Mouse (Mus musculus): Measurements from ENCODE around the gene Tubb4a. TPM values are rescaled to one million over a fixed set of nuclear protein-coding genes. Genes with fewer than 3 reads are reported as not detected.

Tubb4a gene
- polyA plus RNA-seq, 1 experiment from 2014 or later = 17.5 TPM

DNA sequence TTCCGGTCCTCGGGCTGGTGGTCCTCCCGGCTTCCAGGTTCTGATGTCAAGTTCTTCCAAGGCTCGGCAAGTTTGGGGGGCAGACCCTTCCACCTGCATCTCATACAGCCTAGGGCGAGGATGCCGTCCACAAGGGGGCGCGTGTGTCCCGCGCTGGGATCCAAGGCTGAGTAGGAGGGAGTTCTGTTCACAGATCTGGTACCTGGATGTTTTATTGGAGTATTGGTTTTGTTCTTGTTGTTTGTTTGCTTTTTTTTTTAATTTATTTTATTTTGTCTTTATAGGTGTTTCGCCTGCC is 9.0 kb upstream of the Tubb4a start:
- Histone ChIP-seq H3K4me3 (peak overlapping the region; percentile 26), H3K9ac (no peak overlapping the region; the same call in 1 of the 2 replicates), H3K27me3 (peaks cover 11% of the 10 kb centered on the region), H3K4me2 (replicated peaks) (peak overlapping the region; percentile 56), H3K36me3 (no peaks in the 10 kb centered on the region), H3K9me3 (no peaks in the 10 kb centered on the region), H3K27ac (no peak overlapping the region), H3K4me1 (peaks cover 9% of the 10 kb centered on the region; the same call in 1 of the 2 replicates)
- WGBS = under 1% methylated on average over 11 of the region's 11 CpGs
- ATAC-seq (ENCODE audit: low FRiP score, low read depth) = peak; percentile 83

DNA sequence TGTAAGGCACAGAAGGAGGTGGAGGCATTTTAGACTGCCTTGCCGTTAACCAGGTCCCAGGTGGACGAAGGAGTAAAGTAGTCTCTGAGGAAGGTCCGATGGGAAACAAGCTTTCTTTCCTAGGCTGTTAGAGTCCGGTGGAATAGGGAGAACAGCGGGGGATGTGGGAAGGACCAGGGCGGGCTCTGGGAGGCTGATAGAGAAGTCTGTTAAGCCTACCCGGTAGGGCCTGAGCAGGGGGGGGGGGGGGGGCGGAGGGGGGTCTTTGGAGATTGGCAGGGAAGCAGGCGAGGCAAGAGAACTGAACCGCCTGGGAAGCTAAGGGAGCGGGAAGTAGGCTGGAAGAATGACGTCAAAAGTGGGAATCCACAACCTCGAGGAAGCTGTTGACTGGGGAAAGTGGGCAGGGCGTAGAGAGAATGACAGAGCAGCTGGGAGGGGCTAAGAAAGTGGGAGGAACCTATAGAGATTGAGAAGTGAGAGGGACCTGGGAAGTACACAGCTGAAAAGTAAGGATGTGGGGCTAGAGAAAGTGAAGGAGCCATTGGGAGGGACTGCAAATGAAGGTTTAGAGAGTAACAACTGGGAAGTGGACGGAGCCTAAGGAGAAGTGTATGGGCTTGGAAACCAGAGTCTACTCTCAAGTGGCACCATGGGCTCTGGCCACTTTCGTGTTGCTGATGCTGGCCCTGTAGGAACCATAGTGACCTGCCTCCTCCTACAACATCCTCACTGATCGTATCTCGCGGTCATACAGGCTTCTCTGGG is 8.5 kb upstream of the Tubb4a start:
- peaks cover 11% of the 10 kb centered on the region for H3K27me3 ChIP-seq
- H3K4me1 ChIP-seq = peaks cover 9% of the 10 kb centered on the region; the same call in 1 of the 2 replicates
- no peaks in the 10 kb centered on the region for H3K36me3 ChIP-seq
- H3K9me3 ChIP-seq = no peaks in the 10 kb centered on the region
- ATAC-seq (ENCODE audit: low FRiP score, low read depth) = peak; percentile 90
- H3K9ac ChIP-seq = no peak overlapping the region; the same call in 1 of the 2 replicates
- WGBS = under 1% methylated on average over 17 of the region's 19 CpGs
- peak overlapping the region; percentile 56 for H3K4me2 ChIP-seq (replicated peaks)
- H3K27ac ChIP-seq = no peak overlapping the region
- H3K4me3 ChIP-seq = peak overlapping the region; percentile 26

DNA sequence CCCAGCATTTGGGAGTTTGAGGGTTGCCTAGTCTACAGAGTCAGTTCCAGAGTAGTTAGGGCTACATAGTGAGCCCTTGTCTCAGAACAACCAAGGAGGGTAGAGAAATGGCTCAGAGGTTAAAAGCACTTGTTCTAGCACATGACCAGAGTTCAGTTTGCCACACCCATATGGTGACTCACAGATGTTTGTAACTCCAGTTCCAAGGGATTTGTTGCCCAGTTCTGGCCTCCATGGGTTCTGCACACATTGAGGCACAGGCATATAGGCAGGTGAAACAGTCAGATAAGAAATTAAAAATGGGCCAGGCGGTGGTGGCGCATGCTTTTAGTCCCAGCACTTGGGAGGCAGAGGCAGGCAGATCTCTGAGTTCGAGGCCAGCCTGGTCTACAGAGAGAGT is 6.6 kb upstream of the Tubb4a start:
- no peaks in the 10 kb centered on the region for H3K36me3 ChIP-seq
- no peak overlapping the region for H3K4me2 ChIP-seq (replicated peaks)
- no peak overlapping the region for H3K4me3 ChIP-seq
- ATAC-seq (ENCODE audit: low FRiP score, low read depth) = no peak
- peaks cover 26% of the 10 kb centered on the region for H3K27me3 ChIP-seq
- peaks cover 9% of the 10 kb centered on the region; the same call in 1 of the 2 replicates for H3K4me1 ChIP-seq
- no peaks in the 10 kb centered on the region for H3K9me3 ChIP-seq
- H3K27ac ChIP-seq = no peak overlapping the region
- no peak overlapping the region for H3K9ac ChIP-seq
- WGBS = 92% methylated on average over 3 of the region's 3 CpGs

DNA sequence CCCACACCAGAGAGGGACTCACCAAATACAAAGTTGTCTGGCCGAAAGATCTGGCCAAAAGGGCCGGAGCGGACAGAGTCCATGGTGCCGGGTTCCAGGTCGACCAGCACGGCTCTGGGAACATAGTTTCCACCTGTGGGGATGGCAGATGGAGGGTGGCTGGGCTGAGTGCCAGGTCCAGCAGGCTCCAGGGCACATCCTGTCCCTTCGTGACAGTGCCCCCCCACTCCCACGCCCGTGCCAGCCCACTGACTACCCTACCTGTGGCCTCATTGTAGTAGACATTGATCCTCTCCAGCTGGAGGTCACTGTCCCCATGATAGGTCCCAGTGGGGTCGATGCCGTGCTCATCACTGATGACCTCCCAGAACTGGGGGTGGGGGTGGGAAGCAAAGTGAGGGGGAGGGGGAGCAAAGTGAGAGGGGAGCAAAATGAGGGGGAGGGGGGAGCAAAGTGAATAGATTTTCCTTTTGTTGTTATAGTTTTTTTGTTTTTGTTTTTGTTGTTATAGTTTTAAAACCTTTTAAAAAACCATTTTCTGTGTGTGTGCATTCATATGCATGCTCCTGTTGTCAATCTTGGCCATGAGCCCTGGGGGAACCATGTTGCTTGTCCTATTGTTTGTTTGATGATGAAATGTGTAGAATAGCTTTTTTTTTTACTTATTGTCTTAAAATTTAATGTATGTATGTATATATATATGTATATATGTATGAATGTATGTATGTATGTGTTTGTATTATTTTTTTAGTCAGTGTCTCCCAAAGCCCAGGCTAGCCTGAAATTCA is 1.4 kb downstream of the Tubb4a start:
- no peaks in the 10 kb centered on the region for H3K36me3 ChIP-seq
- no peak overlapping the region for H3K27ac ChIP-seq
- 88% methylated on average over 11 of the region's 11 CpGs for WGBS
- no peak overlapping the region for H3K4me3 ChIP-seq
- ATAC-seq (ENCODE audit: low FRiP score, low read depth) = no peak
- H3K9me3 ChIP-seq = no peaks in the 10 kb centered on the region
- peaks cover 50% of the 10 kb centered on the region for H3K27me3 ChIP-seq
- H3K9ac ChIP-seq = no peak overlapping the region
- H3K4me1 ChIP-seq = peaks cover 6% of the 10 kb centered on the region
- H3K4me2 ChIP-seq (replicated peaks) = no peak overlapping the region

DNA sequence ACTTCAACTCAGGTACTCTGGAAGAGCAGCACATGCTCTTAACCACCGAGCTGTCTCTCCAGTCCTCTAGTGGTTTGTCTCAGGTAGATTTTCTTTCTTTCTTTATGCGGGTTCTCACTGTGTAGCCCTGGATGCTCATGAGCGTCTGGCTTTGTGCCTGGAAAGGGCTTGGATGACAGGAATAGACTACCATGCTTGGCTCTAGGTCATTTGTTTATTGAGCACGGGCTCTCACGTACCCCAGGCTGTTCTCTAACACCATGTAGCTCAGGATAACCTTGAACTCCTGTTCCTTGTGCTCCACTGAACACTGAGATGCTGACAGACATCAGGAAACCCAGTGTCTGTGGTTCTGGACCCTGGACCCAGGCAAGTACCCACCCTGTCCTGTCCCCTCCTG is 5.1 kb downstream of the Tubb4a start:
- Histone ChIP-seq H3K4me2 (replicated peaks) (no peak overlapping the region), H3K9ac (no peak overlapping the region), H3K9me3 (no peaks in the 10 kb centered on the region), H3K4me1 (peaks cover 14% of the 10 kb centered on the region), H3K27ac (no peak overlapping the region), H3K36me3 (no peaks in the 10 kb centered on the region), H3K27me3 (peaks cover 17% of the 10 kb centered on the region), H3K4me3 (no peak overlapping the region)
- no peak for ATAC-seq (ENCODE audit: low FRiP score, low read depth)
- WGBS = 86% methylated on average over 5 of the region's 5 CpGs

GRCm38 (mm10) chr17:57081234-57081842 is 6.2 kb downstream of the Tubb4a start:
- WGBS = 91% methylated on average over 31 of the region's 31 CpGs
- Histone ChIP-seq H3K4me2 (replicated peaks) (no peak overlapping the region), H3K27me3 (peaks cover 7% of the 10 kb centered on the region), H3K4me1 (peaks cover 7% of the 10 kb centered on the region; the same call in 1 of the 2 replicates), H3K36me3 (no peaks in the 10 kb centered on the region), H3K4me3 (no peak overlapping the region), H3K27ac (no peak overlapping the region), H3K9me3 (no peaks in the 10 kb centered on the region), H3K9ac (no peak overlapping the region)
- ATAC-seq (ENCODE audit: low FRiP score, low read depth) = no peak

DNA sequence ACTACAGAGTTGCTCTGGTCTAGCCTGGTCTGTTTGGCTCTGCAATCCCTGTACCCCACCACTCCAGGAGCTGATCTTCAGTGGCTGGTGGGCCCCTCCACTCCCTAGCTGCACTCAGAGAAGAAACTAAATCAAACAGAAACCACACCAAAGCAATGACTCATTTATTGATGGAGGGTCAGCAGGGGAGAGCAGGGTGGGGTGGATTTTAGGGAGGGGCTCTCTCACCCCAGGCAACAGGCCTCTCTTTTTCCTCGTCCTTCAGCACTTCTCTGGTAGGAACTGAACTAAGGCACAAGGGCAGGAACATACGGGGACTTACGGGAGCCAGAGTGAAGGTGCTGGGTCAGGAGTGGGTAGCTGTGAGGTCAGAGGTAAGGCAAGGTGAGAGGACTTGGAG is 7.7 kb downstream of the Tubb4a start:
- no peak overlapping the region for H3K4me3 ChIP-seq
- H3K27ac ChIP-seq = no peak overlapping the region
- H3K9me3 ChIP-seq = no peaks in the 10 kb centered on the region
- H3K4me2 ChIP-seq (replicated peaks) = no peak overlapping the region
- no peaks in the 10 kb centered on the region for H3K27me3 ChIP-seq
- H3K4me1 ChIP-seq = peaks cover 7% of the 10 kb centered on the region; the same call in 1 of the 2 replicates
- no peaks in the 10 kb centered on the region for H3K36me3 ChIP-seq
- no peak for ATAC-seq (ENCODE audit: low FRiP score, low read depth)
- WGBS = 66% methylated on average over 3 of the region's 3 CpGs
- no peak overlapping the region for H3K9ac ChIP-seq

DNA sequence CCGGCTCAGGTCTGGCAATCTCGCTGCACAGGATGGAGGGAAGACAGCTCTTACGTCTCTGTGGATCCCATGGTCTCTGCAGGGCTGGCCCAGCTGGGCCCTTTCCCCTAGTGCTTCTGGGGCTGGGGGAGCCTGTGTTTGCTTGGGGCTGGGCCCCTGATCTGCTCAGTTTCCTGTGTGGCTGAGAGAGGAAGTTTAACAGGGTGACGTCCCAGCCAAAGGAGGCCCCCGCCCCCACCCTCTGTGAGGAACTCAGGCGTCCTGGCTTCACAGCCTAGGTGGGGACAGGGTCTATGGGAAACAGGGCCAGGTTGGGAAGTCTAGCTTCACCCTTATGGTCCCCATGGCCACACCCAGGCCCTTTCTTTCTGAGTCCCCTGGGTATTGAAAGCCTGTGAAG is 9.2 kb downstream of the Tubb4a start, which contains the start of gene Dennd1c:
Gene Dennd1c (minus strand): TSS at position 179 of the 400 bp plus-strand sequence.
- Histone ChIP-seq H3K4me1 (peaks cover 7% of the 10 kb centered on the region; the same call in 1 of the 2 replicates), H3K27ac (no peak within 1 kb of the TSS), H3K4me3 (no peak within 1 kb of the TSS), H3K4me2 (replicated peaks) (no peak within 1 kb of the TSS), H3K9ac (no peak within 1 kb of the TSS), H3K9me3 (no peaks in the 10 kb centered on the region), H3K27me3 (peaks cover 4% of the 10 kb centered on the region; the same call in 1 of the 2 replicates), H3K36me3 (no peaks in the 10 kb centered on the region)
- ATAC-seq (ENCODE audit: low FRiP score, low read depth) = no peak
- 37% methylated on average over 6 of the region's 6 CpGs for WGBS

DNA sequence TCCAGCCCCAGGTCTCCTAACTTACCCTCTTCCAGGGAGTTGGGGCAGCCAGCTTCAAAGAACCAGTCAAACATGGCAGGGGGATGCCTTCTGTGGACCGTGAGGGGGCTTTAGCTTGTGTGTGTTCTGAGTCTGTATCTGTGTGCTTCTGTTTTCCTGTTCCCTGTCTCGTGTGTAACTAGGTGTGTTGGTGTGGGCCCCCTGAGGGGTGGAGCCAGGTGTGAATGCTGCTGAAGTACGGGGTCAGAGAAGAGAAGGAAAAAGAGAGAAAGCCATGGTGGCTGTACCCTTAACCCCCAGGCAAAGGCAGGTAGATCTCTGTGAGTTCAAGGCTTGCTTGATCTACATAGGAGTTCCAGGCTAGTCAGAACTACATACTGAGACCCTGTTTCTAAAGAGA is 10.7 kb downstream of the Tubb4a start:
- Histone ChIP-seq H3K27me3 (peaks cover 7% of the 10 kb centered on the region; the same call in 1 of the 2 replicates), H3K4me2 (replicated peaks) (no peak overlapping the region), H3K36me3 (no peaks in the 10 kb centered on the region), H3K27ac (no peak overlapping the region), H3K9ac (no peak overlapping the region), H3K9me3 (no peaks in the 10 kb centered on the region), H3K4me1 (peaks cover 7% of the 10 kb centered on the region; the same call in 1 of the 2 replicates), H3K4me3 (no peak overlapping the region)
- ATAC-seq (ENCODE audit: low FRiP score, low read depth) = no peak
- WGBS = 49% methylated on average over 3 of the region's 3 CpGs

DNA sequence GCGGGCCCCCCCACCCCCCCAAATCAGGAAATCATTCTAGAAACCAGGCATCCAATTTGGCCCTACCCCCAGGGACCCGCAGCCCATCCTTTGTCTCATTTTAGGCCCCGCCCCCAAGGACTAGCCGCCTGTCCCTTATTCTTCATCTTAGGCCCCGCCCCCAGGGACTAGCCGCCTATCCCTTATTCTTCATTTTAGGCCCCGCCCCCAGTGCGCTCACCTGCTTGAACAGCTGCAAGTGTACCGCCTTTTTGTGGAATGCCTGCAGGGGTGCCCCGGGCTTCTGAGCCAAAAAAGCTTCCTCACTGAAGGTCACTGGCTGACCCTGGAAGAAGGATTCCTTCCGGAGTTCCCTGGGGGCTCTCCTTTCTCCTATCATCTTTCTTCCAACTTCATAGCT is 16.9 kb downstream of the Tubb4a start:
- no peak for ATAC-seq (ENCODE audit: low FRiP score, low read depth)
- WGBS = 7% methylated on average over 11 of the region's 11 CpGs
- peaks cover 57% of the 10 kb centered on the region for H3K27me3 ChIP-seq
- no peaks in the 10 kb centered on the region for H3K9me3 ChIP-seq
- no peaks in the 10 kb centered on the region for H3K4me1 ChIP-seq
- no peak overlapping the region for H3K4me2 ChIP-seq (replicated peaks)
- no peak overlapping the region for H3K4me3 ChIP-seq
- no peaks in the 10 kb centered on the region for H3K36me3 ChIP-seq
- no peak overlapping the region for H3K27ac ChIP-seq
- H3K9ac ChIP-seq = no peak overlapping the region

DNA sequence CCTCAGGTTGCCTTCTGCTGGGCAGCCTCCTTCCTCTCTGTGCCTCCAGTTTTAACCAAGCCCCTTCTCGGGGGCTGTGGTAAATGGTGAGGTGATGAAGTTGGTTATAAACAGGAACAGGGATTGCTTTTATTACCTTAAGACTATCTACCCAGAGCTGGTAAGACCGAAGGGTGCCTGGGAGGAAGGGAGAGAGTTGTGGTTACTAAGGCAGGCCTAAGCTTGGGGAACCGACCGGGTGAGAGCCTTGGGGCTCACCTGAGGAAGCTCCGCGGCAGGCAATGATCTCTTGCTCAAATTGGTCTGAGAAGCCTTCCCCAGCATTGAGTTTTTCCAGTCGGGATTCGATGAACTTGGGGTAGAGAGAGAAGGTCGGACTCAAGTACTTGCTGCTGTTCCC is 17.3 kb downstream of the Tubb4a start:
- Histone ChIP-seq H3K4me3 (no peak overlapping the region), H3K27me3 (peaks cover 62% of the 10 kb centered on the region), H3K9me3 (no peaks in the 10 kb centered on the region), H3K27ac (no peak overlapping the region), H3K36me3 (no peaks in the 10 kb centered on the region), H3K4me1 (no peaks in the 10 kb centered on the region), H3K9ac (no peak overlapping the region), H3K4me2 (replicated peaks) (no peak overlapping the region)
- ATAC-seq (ENCODE audit: low FRiP score, low read depth) = no peak
- 10% methylated on average over 9 of the region's 9 CpGs for WGBS

GRCm38 (mm10) chr17:57066908-57067307 is 20.7 kb downstream of the Tubb4a start:
- 66% methylated on average over 5 of the region's 5 CpGs for WGBS
- Histone ChIP-seq H3K27me3 (peaks cover 87% of the 10 kb centered on the region), H3K27ac (no peak overlapping the region), H3K9ac (no peak overlapping the region), H3K4me1 (0 out of 2 replicates have a peak, but pooled peaks cover 7% of the 10 kb centered on the region), H3K36me3 (no peaks in the 10 kb centered on the region), H3K9me3 (no peaks in the 10 kb centered on the region), H3K4me2 (replicated peaks) (no peak overlapping the region), H3K4me3 (no peak overlapping the region)
- ATAC-seq (ENCODE audit: low FRiP score, low read depth) = no peak

Data from limb, embryonic 13.5 days (tissue).